Mouse (Mus musculus): Measurements from ENCODE around the gene Parp16.

Gene Parp16

GRCm38 (mm10) chr9:65238191-65238760, 43.1 kb downstream of the Parp16 start:
- H3K9me3 ChIP-seq (ENCODE audit: low read length) = no peaks in the 10 kb centered on the region
- H3K27me3 ChIP-seq (ENCODE audit: insufficient read depth, low read length) = 0 out of 2 replicates have a peak, but pooled peaks cover 3% of the 10 kb centered on the region

DNA sequence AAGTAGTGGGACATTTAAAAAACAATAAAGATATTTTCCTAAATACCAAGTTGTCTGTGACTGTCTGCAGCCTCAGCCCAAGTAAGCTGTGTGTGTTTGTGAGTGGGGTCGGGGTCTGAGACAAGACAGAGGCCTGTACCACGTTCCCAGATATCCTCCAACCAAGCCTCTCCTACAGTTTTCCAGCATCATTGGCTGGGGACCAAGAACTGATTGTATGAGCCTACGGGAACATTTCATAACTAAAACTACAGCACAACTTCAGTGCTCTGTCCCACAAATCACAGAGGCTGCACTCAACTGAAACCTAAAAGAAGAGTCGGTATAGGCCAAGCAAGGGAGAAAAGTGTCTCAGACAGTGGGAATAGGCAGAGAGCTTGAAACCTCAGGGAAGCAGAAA, 44.0 kb downstream of the Parp16 start:
- H3K4me1 ChIP-seq (replicated peaks; ENCODE audit: low read depth, low read length) = peaks cover 28% of the 10 kb centered on the region
- no peaks in the 10 kb centered on the region for H3K9me3 ChIP-seq (ENCODE audit: low read length)

More at GRCm38 (mm10) chr9:65238191-65238760, 43.1 kb downstream of the Parp16 start:
- TF ChIP-seq NANOG (IDR thresholded peaks at IDR 0.05; ENCODE audit: borderline replicate concordance, low read length) (no peak), POU5F1 (IDR thresholded peaks at IDR 0.05; ENCODE audit: borderline replicate concordance, low read length) (no peak), CTCF (conservative IDR thresholded peaks at IDR 0.05; ENCODE audit: low read length) (no peak)
- Histone ChIP-seq H3K36me3 (ENCODE audit: insufficient read depth, low read length) (peaks cover 44% of the 10 kb centered on the region), H3K4me1 (replicated peaks; ENCODE audit: low read depth, low read length) (peaks cover 26% of the 10 kb centered on the region), H3K4me3 (replicated peaks; ENCODE audit: low read length) (no peak overlapping the region)

DNA sequence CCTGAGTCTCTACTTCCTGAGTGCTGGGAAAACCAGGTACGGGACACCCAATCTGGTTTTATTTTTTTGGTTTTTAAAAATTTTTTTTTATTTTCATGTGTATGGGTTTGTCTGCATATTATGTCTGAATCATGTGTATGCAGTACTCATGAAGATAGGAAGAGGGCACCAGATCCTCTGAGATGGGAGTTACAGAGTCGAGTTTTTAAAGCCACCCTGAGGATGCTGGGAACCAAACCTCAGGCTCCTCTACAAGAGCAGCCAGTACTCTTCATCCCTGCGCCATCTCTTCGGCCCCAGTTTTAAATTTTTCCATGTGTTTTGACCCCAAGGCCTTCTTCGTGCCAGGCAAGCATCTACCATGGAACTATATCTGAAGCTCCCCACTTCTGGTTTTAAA, 44.6 kb downstream of the Parp16 start:
- Histone ChIP-seq H3K36me3 (ENCODE audit: insufficient read depth, low read length) (peaks cover 34% of the 10 kb centered on the region), H3K27me3 (ENCODE audit: insufficient read depth, low read length) (0 out of 2 replicates have a peak, but pooled peaks cover 3% of the 10 kb centered on the region), H3K4me3 (replicated peaks; ENCODE audit: low read length) (peak overlapping the region; percentile 53), H3K9me3 (ENCODE audit: low read length) (no peaks in the 10 kb centered on the region), H3K4me1 (replicated peaks; ENCODE audit: low read depth, low read length) (peaks cover 30% of the 10 kb centered on the region)
- TF ChIP-seq CTCF (conservative IDR thresholded peaks at IDR 0.05; ENCODE audit: low read length) (peak; percentile 34), POU5F1 (IDR thresholded peaks at IDR 0.05; ENCODE audit: borderline replicate concordance, low read length) (no peak), NANOG (IDR thresholded peaks at IDR 0.05; ENCODE audit: borderline replicate concordance, low read length) (no peak)

More for the DNA sequence above, 44.0 kb downstream of the Parp16 start:
- Histone ChIP-seq H3K4me3 (replicated peaks; ENCODE audit: low read length) (no peak overlapping the region), H3K27me3 (ENCODE audit: insufficient read depth, low read length) (0 out of 2 replicates have a peak, but pooled peaks cover 3% of the 10 kb centered on the region), H3K36me3 (ENCODE audit: insufficient read depth, low read length) (peaks cover 39% of the 10 kb centered on the region)
- TF ChIP-seq NANOG (IDR thresholded peaks at IDR 0.05; ENCODE audit: borderline replicate concordance, low read length) (no peak), CTCF (conservative IDR thresholded peaks at IDR 0.05; ENCODE audit: low read length) (no peak), POU5F1 (IDR thresholded peaks at IDR 0.05; ENCODE audit: borderline replicate concordance, low read length) (no peak)

- H3K27me3 ChIP-seq (ENCODE audit: insufficient read depth, low read length) = 0 out of 2 replicates have a peak, but pooled peaks cover 3% of the 10 kb centered on the region
- 0 out of 2 replicates have a peak overlapping the region, but pooled peaks have one; percentile 53 for H3K4me3 ChIP-seq (replicated peaks; ENCODE audit: low read length)
- no peak for TF ChIP-seq NANOG (IDR thresholded peaks at IDR 0.05; ENCODE audit: borderline replicate concordance, low read length)
- no peak for TF ChIP-seq POU5F1 (IDR thresholded peaks at IDR 0.05; ENCODE audit: borderline replicate concordance, low read length)
- no peak for TF ChIP-seq CTCF (conservative IDR thresholded peaks at IDR 0.05; ENCODE audit: low read length)
- H3K9me3 ChIP-seq (ENCODE audit: low read length) = no peaks in the 10 kb centered on the region
- H3K4me1 ChIP-seq (replicated peaks; ENCODE audit: low read depth, low read length) = peaks cover 30% of the 10 kb centered on the region
- peaks cover 27% of the 10 kb centered on the region for H3K36me3 ChIP-seq (ENCODE audit: insufficient read depth, low read length)
These were observed 45.4 kb downstream of the Parp16 start for GRCm38 (mm10) chr9:65240587-65240986.

DNA sequence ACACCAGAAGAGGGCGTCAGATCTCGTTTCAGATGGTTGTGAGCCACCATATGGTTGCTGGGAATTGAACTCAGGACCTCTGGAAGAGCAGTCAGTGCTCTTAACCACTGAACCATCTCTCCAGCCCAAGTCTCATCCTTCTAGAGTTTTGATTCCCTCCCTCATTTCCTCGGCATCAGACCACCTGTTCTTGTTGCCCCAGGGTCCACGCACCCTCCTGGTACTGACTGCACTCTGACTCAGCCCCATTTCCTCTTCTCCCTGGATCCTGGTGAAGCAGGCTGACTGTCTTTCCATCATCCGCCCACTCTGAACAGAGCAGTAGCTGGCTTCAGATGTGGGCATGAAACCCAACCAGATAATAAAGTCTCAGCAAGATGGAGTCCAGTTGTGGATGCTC, 46.8 kb downstream of the Parp16 start:
- TF ChIP-seq CTCF (conservative IDR thresholded peaks at IDR 0.05; ENCODE audit: low read length) (0 out of 2 replicates have a peak, but pooled peaks have one; percentile 7), POU5F1 (IDR thresholded peaks at IDR 0.05; ENCODE audit: borderline replicate concordance, low read length) (no peak), NANOG (IDR thresholded peaks at IDR 0.05; ENCODE audit: borderline replicate concordance, low read length) (no peak)
- Histone ChIP-seq H3K36me3 (ENCODE audit: insufficient read depth, low read length) (peaks cover 16% of the 10 kb centered on the region; the same call in 1 of the 2 replicates), H3K9me3 (ENCODE audit: low read length) (no peaks in the 10 kb centered on the region), H3K4me1 (replicated peaks; ENCODE audit: low read depth, low read length) (peaks cover 35% of the 10 kb centered on the region), H3K27me3 (ENCODE audit: insufficient read depth, low read length) (peaks cover 3% of the 10 kb centered on the region; the same call in 1 of the 2 replicates), H3K4me3 (replicated peaks; ENCODE audit: low read length) (no peak overlapping the region)

- H3K9me3 ChIP-seq (ENCODE audit: low read length) = no peaks in the 10 kb centered on the region
- peaks cover 3% of the 10 kb centered on the region; the same call in 1 of the 2 replicates for H3K27me3 ChIP-seq (ENCODE audit: insufficient read depth, low read length)
- H3K4me3 ChIP-seq (replicated peaks; ENCODE audit: low read length) = no peak overlapping the region
- peaks cover 3% of the 10 kb centered on the region; the same call in 1 of the 2 replicates for H3K36me3 ChIP-seq (ENCODE audit: insufficient read depth, low read length)
- TF ChIP-seq POU5F1 (IDR thresholded peaks at IDR 0.05; ENCODE audit: borderline replicate concordance, low read length) (no peak), CTCF (conservative IDR thresholded peaks at IDR 0.05; ENCODE audit: low read length) (no peak), NANOG (IDR thresholded peaks at IDR 0.05; ENCODE audit: borderline replicate concordance, low read length) (no peak)
- H3K4me1 ChIP-seq (replicated peaks; ENCODE audit: low read depth, low read length) = peaks cover 42% of the 10 kb centered on the region
These were observed 48.1 kb downstream of the Parp16 start for GRCm38 (mm10) chr9:65243249-65243648.

GRCm38 (mm10) chr9:65244036-65244806, 49.1 kb downstream of the Parp16 start:
- no peak for TF ChIP-seq POU5F1 (IDR thresholded peaks at IDR 0.05; ENCODE audit: borderline replicate concordance, low read length)
- TF ChIP-seq CTCF (conservative IDR thresholded peaks at IDR 0.05; ENCODE audit: low read length) = no peak
- no peak for TF ChIP-seq NANOG (IDR thresholded peaks at IDR 0.05; ENCODE audit: borderline replicate concordance, low read length)
- no peaks in the 10 kb centered on the region for H3K9me3 ChIP-seq (ENCODE audit: low read length)

More at GRCm38 (mm10) chr9:65244036-65244806, 49.1 kb downstream of the Parp16 start:
- peaks cover 3% of the 10 kb centered on the region; the same call in 1 of the 2 replicates for H3K27me3 ChIP-seq (ENCODE audit: insufficient read depth, low read length)
- H3K4me1 ChIP-seq (replicated peaks; ENCODE audit: low read depth, low read length) = peaks cover 45% of the 10 kb centered on the region
- no peaks in the 10 kb centered on the region for H3K36me3 ChIP-seq (ENCODE audit: insufficient read depth, low read length)
- no peak overlapping the region for H3K4me3 ChIP-seq (replicated peaks; ENCODE audit: low read length)
